Mouse (Mus musculus) macrophage (primary cell): ENCODE measurements around the gene Usp34. TPM values are rescaled to one million over a fixed set of nuclear protein-coding genes. Genes with fewer than 3 reads are reported as not detected.
"Not testable (repeated sequence)": the region's sequence is repeated elsewhere in the genome, so short reads cannot be mapped to it uniquely, and the experiment has no call there.

ENCODE experiments used
- H3K27ac ChIP-seq: fragments of 350-480 bp; formaldehyde crosslinking; 2 replicates; pipeline ENCODE4 v1.9.0; 2021
- H3K36me3 ChIP-seq: fragments of 350-480 bp; formaldehyde crosslinking; 2 replicates; pipeline ENCODE4 v1.9.0; 2021; ENCODE audit errors: inconsistent target
- H3K4me3 ChIP-seq: fragments of 350-480 bp; formaldehyde crosslinking; 2 replicates; pipeline ENCODE4 v1.9.0; 2021; ENCODE audit errors: inconsistent target
- H3K79me2 ChIP-seq: fragments of 350-480 bp; formaldehyde crosslinking; 2 replicates; pipeline ENCODE4 v1.9.0; 2021; ENCODE audit errors: inconsistent target
- WGBS: methylation state at CpG from one replicate; pipeline ENCODE4 v1.1.7; 2026; ENCODE audit warnings: inconsistent platforms; ENCODE audit not compliant: missing documents; 5-methylcytosine and 5-hydroxymethylcytosine counted together
- polyA plus RNA-seq: library from polyadenylated mRNA; stranded (reverse); fragments of 250-400 nt; gene quantifications from 3 replicates; pipeline ENCODE4 v1.2.4, GENCODE M21; 2018; ENCODE audit warnings: inconsistent platforms

The Usp34 gene
- polyA plus RNA-seq, 1 experiment from 2014 or later: 40.6 TPM

GRCm38 (mm10) chr11:23305101-23305672, 1.5 kb upstream of the Usp34 start:
- Histone ChIP-seq H3K27ac (peak overlapping the region; percentile 76), H3K79me2 (peaks cover 32% of the 10 kb centered on the region), H3K4me3 (peak overlapping the region; percentile 65)
- H3K36me3 ChIP-seq: not testable (repeated sequence)
- WGBS: 41% methylated on average over 7 of the region's 10 CpGs

DNA sequence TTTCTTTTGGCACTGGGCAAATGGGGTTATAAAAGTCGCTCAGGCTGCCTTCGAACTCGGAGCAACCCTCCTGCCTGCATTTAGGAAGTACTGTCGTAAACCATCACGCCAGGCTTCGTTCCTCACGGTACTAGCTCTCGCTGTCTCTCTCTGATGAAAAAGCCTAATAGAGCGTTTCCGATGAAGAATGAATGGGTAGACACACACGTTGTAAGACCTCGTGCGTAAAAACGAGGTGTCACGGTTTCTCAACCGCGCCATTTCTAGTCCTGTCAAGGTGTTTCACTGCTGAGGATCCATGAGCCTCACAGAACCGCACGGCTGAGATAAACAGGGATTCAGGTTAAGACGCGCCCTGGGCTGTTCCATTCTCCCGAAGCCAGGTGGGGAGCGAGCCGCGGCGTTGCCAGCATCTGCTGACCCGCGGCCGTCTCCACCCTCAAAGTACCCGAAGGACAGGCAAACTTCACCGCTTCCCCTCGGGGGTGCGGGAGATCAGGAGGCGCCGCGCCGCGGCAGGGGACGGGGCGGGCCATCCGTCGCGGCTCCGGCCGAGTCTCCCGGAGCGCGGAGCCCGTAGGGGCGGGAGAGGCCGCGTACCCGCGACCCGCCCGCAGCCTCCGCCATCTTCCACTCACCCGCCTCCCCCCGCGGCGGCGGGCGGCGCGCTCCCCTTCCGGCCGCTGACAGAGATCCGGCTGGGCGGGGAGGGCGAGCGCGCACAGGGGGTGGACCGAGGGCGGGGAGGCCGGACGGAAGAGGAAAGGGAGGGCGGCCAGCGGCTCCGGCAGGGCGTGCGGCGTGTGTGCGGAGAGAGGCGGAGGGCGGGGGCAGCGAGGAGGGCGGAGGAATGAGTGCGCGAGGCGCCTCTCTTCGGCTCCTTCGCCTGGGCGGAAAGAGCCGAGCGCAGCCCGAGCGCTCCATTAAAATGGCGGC, 754 bp upstream of the Usp34 start:
- WGBS: under 1% methylated on average over 86 of the region's 98 CpGs
- no peaks in the 10 kb centered on the region for H3K36me3 ChIP-seq
- peak overlapping the region; percentile 65 for H3K4me3 ChIP-seq
- H3K27ac ChIP-seq: peak overlapping the region; percentile 76
- peaks cover 39% of the 10 kb centered on the region for H3K79me2 ChIP-seq

- 4% methylated on average over 5 of the region's 6 CpGs for whole genome bisulfite sequencing
These were observed 848 bp downstream of the Usp34 start for GRCm38 (mm10) chr11:23307566-23307920.

GRCm38 (mm10) chr11:23313496-23313895, 6.8 kb downstream of the Usp34 start:
- 90% methylated on average over 1 of the region's 1 CpGs for WGBS
- no peak overlapping the region for H3K4me3 ChIP-seq
- no peaks in the 10 kb centered on the region for H3K36me3 ChIP-seq
- H3K27ac ChIP-seq: no peak overlapping the region
- peaks cover 100% of the 10 kb centered on the region for H3K79me2 ChIP-seq

More at GRCm38 (mm10) chr11:23307566-23307920, 848 bp downstream of the Usp34 start:
- peaks cover 55% of the 10 kb centered on the region for H3K79me2 ChIP-seq
- H3K27ac ChIP-seq: peak overlapping the region; percentile 31; the same call in 1 of the 2 replicates
- H3K36me3 ChIP-seq: no peaks in the 10 kb centered on the region
- peak overlapping the region; percentile 75 for H3K4me3 ChIP-seq

DNA sequence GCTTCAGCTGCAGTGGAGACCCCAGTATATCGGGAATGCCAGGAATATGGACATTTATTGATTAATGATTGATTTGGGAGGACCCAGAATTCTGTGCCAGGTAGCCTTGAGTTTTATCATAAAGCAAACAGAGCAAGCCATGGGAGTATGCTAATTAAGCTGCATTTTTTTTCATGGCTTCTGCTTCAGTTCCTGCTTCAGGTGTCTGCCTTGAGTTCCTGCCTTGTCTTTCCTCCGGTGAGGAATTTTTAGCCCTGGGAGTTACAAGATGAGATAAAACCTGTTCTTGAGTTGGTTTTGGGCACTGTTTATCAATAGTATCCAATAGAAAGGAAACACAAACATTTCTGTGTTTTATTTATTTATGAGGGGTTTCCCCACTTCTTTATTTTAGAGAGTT, 22.7 kb downstream of the Usp34 start:
- Histone ChIP-seq H3K36me3 (no peaks in the 10 kb centered on the region), H3K79me2 (peaks cover 94% of the 10 kb centered on the region), H3K27ac (no peak overlapping the region), H3K4me3 (no peak overlapping the region)
- WGBS: 92% methylated on average over 2 of the region's 2 CpGs

DNA sequence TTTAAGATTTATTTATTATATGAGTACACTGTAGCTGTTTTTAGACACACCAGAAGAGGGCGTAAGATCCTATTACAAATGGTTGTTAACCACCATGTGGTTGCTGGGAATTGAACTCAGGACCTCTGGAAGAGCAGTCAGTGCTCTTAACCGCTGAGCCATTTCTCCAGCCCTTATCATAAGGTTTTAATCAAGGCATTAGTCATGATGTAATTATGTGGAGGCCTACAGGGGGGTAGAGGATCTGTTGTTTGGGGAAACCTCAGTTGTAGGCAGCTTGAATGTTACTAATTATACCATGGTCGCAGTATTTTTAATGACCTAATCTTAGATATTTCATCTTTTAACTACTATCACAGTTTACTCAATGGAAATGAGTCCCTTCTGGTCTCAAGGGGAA, 25.4 kb downstream of the Usp34 start:
- peaks cover 68% of the 10 kb centered on the region for H3K79me2 ChIP-seq
- H3K36me3 ChIP-seq: no peaks in the 10 kb centered on the region
- no peak overlapping the region for H3K4me3 ChIP-seq
- WGBS: 90% methylated on average over 3 of the region's 3 CpGs
- H3K27ac ChIP-seq: no peak overlapping the region

GRCm38 (mm10) chr11:23335160-23335559, 28.5 kb downstream of the Usp34 start:
- H3K36me3 ChIP-seq: no peaks in the 10 kb centered on the region
- no peak overlapping the region for H3K4me3 ChIP-seq
- H3K27ac ChIP-seq: no peak overlapping the region
- WGBS: 0% methylated on average over 1 of the region's 1 CpGs
- peaks cover 38% of the 10 kb centered on the region for H3K79me2 ChIP-seq

- H3K4me3 ChIP-seq, H3K27ac ChIP-seq, H3K79me2 ChIP-seq: not testable (repeated sequence)
- H3K36me3 ChIP-seq: peaks cover 23% of the 10 kb centered on the region
- 31% methylated on average over 4 of the region's 5 CpGs for WGBS
These were observed 50.5 kb downstream of the Usp34 start for GRCm38 (mm10) chr11:23357226-23357625.

DNA sequence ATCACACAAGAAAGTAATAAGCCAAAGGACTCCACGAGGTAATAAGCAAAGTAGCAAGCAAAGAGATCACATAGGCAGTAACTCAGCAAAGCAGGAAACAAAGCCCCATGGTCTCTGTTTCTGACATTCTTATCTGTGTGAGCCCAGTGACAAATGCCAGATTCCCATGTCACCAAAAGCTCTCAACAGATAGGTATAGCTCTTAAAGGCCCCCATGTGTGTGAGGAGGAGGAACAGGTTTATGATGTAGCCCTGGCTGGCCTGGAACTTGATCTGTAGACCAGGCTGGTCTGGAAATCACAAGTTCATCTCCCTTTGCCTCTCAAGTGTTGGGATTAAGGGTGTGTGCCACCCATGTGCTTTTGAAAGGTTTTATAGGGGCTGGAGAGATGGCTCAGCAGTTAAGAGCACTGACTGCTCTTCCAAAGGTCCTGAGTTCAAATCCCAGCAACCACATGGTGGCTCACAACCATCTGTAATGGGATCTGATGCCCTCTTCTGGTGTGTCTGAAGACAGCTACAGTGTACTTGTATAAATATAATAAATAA, 53.1 kb downstream of the Usp34 start:
- peaks cover 34% of the 10 kb centered on the region for H3K36me3 ChIP-seq
- WGBS: 73% methylated on average over 1 of the region's 1 CpGs
- not testable (repeated sequence) for H3K79me2 ChIP-seq, H3K4me3 ChIP-seq, H3K27ac ChIP-seq

DNA sequence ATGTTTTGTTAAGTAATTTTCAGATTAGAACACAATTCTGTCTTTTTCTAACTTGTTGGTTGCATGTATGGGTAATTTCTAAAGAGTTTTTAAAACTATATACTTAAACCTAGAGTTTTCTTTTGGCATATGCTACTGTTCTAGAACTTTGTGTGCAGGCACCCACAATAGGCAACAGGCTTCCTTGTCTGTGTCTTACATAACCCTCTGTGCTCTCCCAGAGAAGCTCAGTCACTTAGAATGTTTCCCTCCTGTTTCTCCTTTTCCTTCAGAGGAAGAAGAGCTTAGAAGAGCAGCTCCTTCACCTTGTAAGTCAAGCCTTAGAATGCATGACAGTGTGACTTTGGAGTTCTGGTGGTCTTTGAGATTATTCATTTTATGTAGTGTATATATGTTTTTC, 55.6 kb downstream of the Usp34 start:
- Histone ChIP-seq H3K4me3 (no peak overlapping the region), H3K27ac (no peak overlapping the region), H3K36me3 (peaks cover 32% of the 10 kb centered on the region), H3K79me2 (no peaks in the 10 kb centered on the region; the same call in 1 of the 2 replicates)

DNA sequence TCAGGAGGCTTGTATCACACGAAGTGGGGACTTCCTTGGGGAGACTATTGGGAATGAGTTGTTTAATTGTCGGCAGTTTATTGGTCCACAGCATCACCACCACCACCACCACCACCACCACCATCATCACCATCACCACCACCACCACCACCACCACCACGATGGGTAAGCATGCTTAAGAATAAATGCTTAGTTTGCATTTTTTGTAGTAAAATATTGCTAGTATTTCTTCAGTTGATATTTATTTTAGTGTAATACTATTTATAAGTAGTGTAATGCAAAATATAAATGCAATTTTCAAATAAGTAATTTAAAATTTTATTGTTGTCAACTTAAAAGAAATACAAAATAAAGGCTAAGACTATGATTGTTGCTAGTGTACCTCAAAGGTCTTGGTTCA, 57.7 kb downstream of the Usp34 start:
- no peak overlapping the region for H3K4me3 ChIP-seq
- H3K27ac ChIP-seq: no peak overlapping the region
- 100% methylated on average over 2 of the region's 3 CpGs for WGBS
- no peaks in the 10 kb centered on the region; the same call in 1 of the 2 replicates for H3K79me2 ChIP-seq
- peaks cover 43% of the 10 kb centered on the region for H3K36me3 ChIP-seq

GRCm38 (mm10) chr11:23372032-23372431, 65.3 kb downstream of the Usp34 start:
- no peak overlapping the region for H3K27ac ChIP-seq
- 85% methylated on average over 4 of the region's 4 CpGs for WGBS
- no peaks in the 10 kb centered on the region for H3K79me2 ChIP-seq
- H3K36me3 ChIP-seq: peaks cover 37% of the 10 kb centered on the region
- H3K4me3 ChIP-seq: no peak overlapping the region

DNA sequence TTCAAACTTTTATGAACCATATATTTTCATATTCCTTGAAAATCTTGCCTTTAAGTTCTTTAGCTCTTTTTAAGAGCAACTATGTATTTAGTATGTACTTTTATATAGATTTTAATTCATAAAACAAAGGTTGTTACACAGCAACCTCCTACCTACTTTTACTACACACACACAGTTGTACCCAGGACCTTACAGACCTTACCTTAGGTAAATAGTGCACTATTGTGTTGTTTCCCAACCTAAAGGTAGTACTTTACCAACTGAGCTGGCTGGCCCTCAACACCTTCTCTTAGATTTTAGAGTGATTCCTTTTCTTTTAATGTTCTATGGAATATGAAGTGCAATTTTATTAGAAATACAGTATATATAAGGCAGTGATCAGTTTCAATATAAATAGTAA, 65.8 kb downstream of the Usp34 start:
- no peaks in the 10 kb centered on the region for H3K79me2 ChIP-seq
- peaks cover 37% of the 10 kb centered on the region for H3K36me3 ChIP-seq
- H3K27ac ChIP-seq: no peak overlapping the region
- H3K4me3 ChIP-seq: no peak overlapping the region

DNA sequence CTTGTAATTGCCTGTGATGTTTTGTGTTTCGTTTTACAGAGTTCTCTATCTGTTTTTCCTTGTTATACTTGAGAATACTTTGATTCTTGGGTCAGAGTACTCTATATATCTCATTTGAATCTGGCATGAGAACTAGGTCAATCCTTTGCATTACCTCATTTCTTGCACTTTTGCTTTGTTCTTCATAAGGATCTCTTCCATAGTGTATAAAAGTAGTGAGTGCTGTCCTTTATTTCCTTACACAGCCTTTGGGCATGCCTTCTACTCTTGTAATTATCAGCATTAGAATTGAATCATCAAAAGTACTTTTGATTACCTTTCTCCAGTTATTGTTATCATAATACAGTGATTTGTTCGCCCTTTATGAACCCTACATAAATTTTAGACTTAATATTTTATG, 73.4 kb downstream of the Usp34 start:
- H3K36me3 ChIP-seq: peaks cover 19% of the 10 kb centered on the region; the same call in 1 of the 2 replicates
- H3K4me3 ChIP-seq: no peak overlapping the region
- no peaks in the 10 kb centered on the region for H3K79me2 ChIP-seq
- 92% methylated on average over 2 of the region's 2 CpGs for WGBS
- H3K27ac ChIP-seq: no peak overlapping the region

DNA sequence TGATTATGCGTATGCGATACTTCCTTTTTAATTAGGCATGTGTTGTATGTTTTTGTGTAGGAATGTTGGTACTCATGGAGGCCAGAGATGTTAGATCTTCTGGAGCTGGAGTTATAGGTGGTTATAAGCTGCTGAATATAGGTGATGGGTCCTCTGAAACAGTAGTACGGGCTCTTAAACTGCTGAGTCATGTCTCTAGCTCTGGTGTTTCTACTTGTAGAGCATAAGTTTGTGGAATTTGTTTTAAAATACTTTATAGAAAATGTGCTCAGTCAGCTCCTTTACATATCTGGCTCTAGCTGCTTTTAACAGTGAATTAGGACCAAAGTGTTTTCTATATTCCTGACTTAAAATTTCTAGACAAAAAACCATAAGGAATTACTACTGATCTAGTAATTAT, 73.9 kb downstream of the Usp34 start:
- no peak overlapping the region for H3K4me3 ChIP-seq
- 95% methylated on average over 3 of the region's 3 CpGs for WGBS
- H3K36me3 ChIP-seq: peaks cover 19% of the 10 kb centered on the region; the same call in 1 of the 2 replicates
- H3K27ac ChIP-seq: no peak overlapping the region
- no peaks in the 10 kb centered on the region for H3K79me2 ChIP-seq
